Mouse (Mus musculus): Measurements from ENCODE around the gene Raly. TPM values are rescaled to one million over a fixed set of nuclear protein-coding genes. Genes with fewer than 3 reads are reported as not detected.

Gene Raly
- polyA plus RNA-seq, 1 experiment from 2014 or later = 39.4 TPM

Other genes with a start within 250 kb of the Raly start
- 0.59 and 1.6 TPM in 2 replicates for gene 1700003F12Rik, start 244.0 kb upstream of the Raly start, polyA plus RNA-seq (2015; fragmentation: Nextera tagmentation; extraction: Ambion mirVana)
- 0.14 TPM in 1 of 2 replicates, not detected in the other for gene Actl10, start 239.3 kb upstream of the Raly start, polyA plus RNA-seq (2015; fragmentation: Nextera tagmentation; extraction: Ambion mirVana)
- 1.4 and 1.7 TPM in 2 replicates for gene Necab3, start 232.2 kb upstream of the Raly start, polyA plus RNA-seq (2015; fragmentation: Nextera tagmentation; extraction: Ambion mirVana)
- 8.1 and 9.3 TPM in 2 replicates for gene E2f1, start 221.2 kb upstream of the Raly start, polyA plus RNA-seq (2015; fragmentation: Nextera tagmentation; extraction: Ambion mirVana)
- gene Pxmp4, start 187.4 kb upstream of the Raly start, polyA plus RNA-seq (2015; fragmentation: Nextera tagmentation; extraction: Ambion mirVana) = 32.4 and 35.1 TPM in 2 replicates
- 0.34 and 0.59 TPM in 2 replicates for gene Zfp341, start 177.8 kb upstream of the Raly start, polyA plus RNA-seq (2015; fragmentation: Nextera tagmentation; extraction: Ambion mirVana)
- not detected in 2 replicates for gene 4930519P11Rik, start 177.7 kb upstream of the Raly start, polyA plus RNA-seq (2015; fragmentation: Nextera tagmentation; extraction: Ambion mirVana)
- gene Chmp4b, start 139.4 kb upstream of the Raly start, polyA plus RNA-seq (2015; fragmentation: Nextera tagmentation; extraction: Ambion mirVana) = 20.7 and 23.6 TPM in 2 replicates
- gene Gm14214, start 21.1 kb upstream of the Raly start, polyA plus RNA-seq (2015; fragmentation: Nextera tagmentation; extraction: Ambion mirVana) = not detected in 2 replicates
- gene a, start 306 bp downstream of the Raly start, polyA plus RNA-seq (2015; fragmentation: Nextera tagmentation; extraction: Ambion mirVana) = 0.41 and 1.0 TPM in 2 replicates
- 74.7 and 88.7 TPM in 2 replicates for gene Eif2s2, start 101.8 kb downstream of the Raly start, polyA plus RNA-seq (2015; fragmentation: Nextera tagmentation; extraction: Ambion mirVana)
- 1.5 and 2.4 TPM in 2 replicates for gene Gm14226, start 227.2 kb downstream of the Raly start, polyA plus RNA-seq (2015; fragmentation: Nextera tagmentation; extraction: Ambion mirVana)